Mouse (Mus musculus) lung, embryonic 15.5 days (tissue): Measurements from ENCODE around the gene Stx8. TPM values are rescaled to one million over a fixed set of nuclear protein-coding genes. Genes with fewer than 3 reads are reported as not detected.

ENCODE experiments used
- ATAC-seq: fragments of 200-750 bp; cut with Nextera tagmentation; 2 replicates; pipeline ENCODE4 v1.8.0; 2017; ENCODE audit warnings: moderate number of reproducible peaks, borderline replicate concordance; ENCODE audit not compliant: low FRiP score, low TSS enrichment; ENCODE audit errors: extremely low read depth
- H3K27ac ChIP-seq: fragments of 300-500 bp; sonication (generic); 2 replicates; pipeline ENCODE4 v1.5.1; 2015; ENCODE audit warnings: moderate library complexity, mild to moderate bottlenecking, inconsistent platforms
- H3K27me3 ChIP-seq: fragments of 300-500 bp; sonication (generic); 2 replicates; pipeline ENCODE4 v1.6.1; 2015; ENCODE audit warnings: inconsistent platforms
- H3K36me3 ChIP-seq: fragments of 300-500 bp; sonication (generic); 2 replicates; pipeline ENCODE4 v1.6.1; 2015; ENCODE audit warnings: inconsistent platforms
- H3K4me1 ChIP-seq: fragments of 300-500 bp; sonication (generic); 2 replicates; pipeline ENCODE4 v1.6.1; 2015; ENCODE audit warnings: inconsistent platforms
- H3K4me2 ChIP-seq: fragments of 300-500 bp; sonication (generic); 2 replicates; pipeline ENCODE4 v1.6.1; 2015; ENCODE audit warnings: inconsistent platforms, mild to moderate bottlenecking, moderate library complexity
- H3K4me3 ChIP-seq: fragments of 300-500 bp; sonication (generic); 2 replicates; pipeline ENCODE4 v1.5.1; 2015; ENCODE audit warnings: mild to moderate bottlenecking, inconsistent platforms
- H3K9ac ChIP-seq: fragments of 300-500 bp; sonication (generic); 2 replicates; pipeline ENCODE4 v1.6.1; 2015; ENCODE audit warnings: inconsistent platforms
- H3K9me3 ChIP-seq: fragments of 300-500 bp; sonication (generic); 2 replicates; pipeline ENCODE4 v1.6.1; 2016; ENCODE audit warnings: inconsistent platforms
- WGBS: fragments of 180-500 bp; shearing (Covaris S2); methylation state at CpG from one replicate; pipeline ENCODE4 v1.1.7; 2015; 5-methylcytosine and 5-hydroxymethylcytosine counted together
- polyA plus RNA-seq: library from polyadenylated mRNA; unstranded; fragments of >200 nt; fragmentation: Nextera tagmentation; extraction: Ambion mirVana; gene quantifications from 2 replicates; pipeline ENCODE4 v1.2.1, GENCODE M21; 2015

The Stx8 gene
- polyA plus RNA-seq, 1 experiment from 2014 or later = 52.1 TPM

GRCm38 (mm10) chr11:68209506-68209905 lies 243.5 kb downstream of the Stx8 start:
- no peak overlapping the region for H3K4me3 ChIP-seq
- H3K4me2 ChIP-seq = no peak overlapping the region
- peaks cover 64% of the 10 kb centered on the region for H3K4me1 ChIP-seq
- no peaks in the 10 kb centered on the region for H3K27me3 ChIP-seq
- no peak for ATAC-seq
- H3K9me3 ChIP-seq = no peaks in the 10 kb centered on the region
- no peaks in the 10 kb centered on the region for H3K36me3 ChIP-seq
- no peak overlapping the region for H3K9ac ChIP-seq
- 75% methylated on average over 4 of the region's 4 CpGs for WGBS
- H3K27ac ChIP-seq = peak overlapping the region; percentile 23; the same call in 1 of the 2 replicates

DNA sequence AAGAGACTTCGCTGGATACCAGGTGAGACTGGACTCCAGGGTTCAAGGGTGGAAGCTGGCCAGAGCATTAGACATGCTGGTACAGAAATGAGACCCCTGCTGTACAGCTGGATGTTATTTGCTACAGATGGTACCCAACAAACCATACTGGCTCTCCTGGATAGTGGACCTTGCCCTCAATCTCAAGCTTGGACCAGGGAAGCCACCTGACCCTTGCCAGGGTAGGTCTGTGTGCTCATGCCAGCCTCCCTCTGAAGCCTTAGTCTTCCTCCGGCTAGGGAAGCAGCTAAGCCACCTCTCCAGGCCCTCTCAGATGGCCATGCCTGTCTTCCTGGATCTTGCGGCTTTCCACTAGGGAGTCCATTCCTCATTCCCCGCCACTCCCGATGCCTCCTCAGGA lies 244.7 kb downstream of the Stx8 start:
- no peaks in the 10 kb centered on the region for H3K27me3 ChIP-seq
- no peak for ATAC-seq
- no peaks in the 10 kb centered on the region for H3K9me3 ChIP-seq
- no peak overlapping the region for H3K27ac ChIP-seq
- 89% methylated on average over 5 of the region's 5 CpGs for WGBS
- no peaks in the 10 kb centered on the region for H3K36me3 ChIP-seq
- no peak overlapping the region for H3K4me3 ChIP-seq
- peaks cover 64% of the 10 kb centered on the region for H3K4me1 ChIP-seq
- H3K9ac ChIP-seq = no peak overlapping the region
- H3K4me2 ChIP-seq = no peak overlapping the region

- ATAC-seq = peak; percentile 24; the same call in 1 of the 2 replicates
These were observed 246.1 kb downstream of the Stx8 start for GRCm38 (mm10) chr11:68211924-68212578.

GRCm38 (mm10) chr11:68213896-68214295 lies 247.9 kb downstream of the Stx8 start:
- H3K27me3 ChIP-seq = no peaks in the 10 kb centered on the region
- ATAC-seq = no peak
- H3K36me3 ChIP-seq = no peaks in the 10 kb centered on the region
- H3K4me2 ChIP-seq = no peak overlapping the region
- H3K9me3 ChIP-seq = no peaks in the 10 kb centered on the region
- no peak overlapping the region for H3K4me3 ChIP-seq
- H3K4me1 ChIP-seq = peaks cover 57% of the 10 kb centered on the region
- H3K27ac ChIP-seq = no peak overlapping the region
- 52% methylated on average over 3 of the region's 3 CpGs for WGBS
- no peak overlapping the region for H3K9ac ChIP-seq

More at GRCm38 (mm10) chr11:68211924-68212578, 246.1 kb downstream of the Stx8 start:
- no peaks in the 10 kb centered on the region for H3K27me3 ChIP-seq
- H3K36me3 ChIP-seq = no peaks in the 10 kb centered on the region
- H3K4me2 ChIP-seq = no peak overlapping the region
- 33% methylated on average over 8 of the region's 8 CpGs for WGBS
- H3K9me3 ChIP-seq = no peaks in the 10 kb centered on the region
- no peak overlapping the region for H3K4me3 ChIP-seq
- H3K27ac ChIP-seq = peak overlapping the region; percentile 65
- peaks cover 70% of the 10 kb centered on the region for H3K4me1 ChIP-seq
- H3K9ac ChIP-seq = no peak overlapping the region

DNA sequence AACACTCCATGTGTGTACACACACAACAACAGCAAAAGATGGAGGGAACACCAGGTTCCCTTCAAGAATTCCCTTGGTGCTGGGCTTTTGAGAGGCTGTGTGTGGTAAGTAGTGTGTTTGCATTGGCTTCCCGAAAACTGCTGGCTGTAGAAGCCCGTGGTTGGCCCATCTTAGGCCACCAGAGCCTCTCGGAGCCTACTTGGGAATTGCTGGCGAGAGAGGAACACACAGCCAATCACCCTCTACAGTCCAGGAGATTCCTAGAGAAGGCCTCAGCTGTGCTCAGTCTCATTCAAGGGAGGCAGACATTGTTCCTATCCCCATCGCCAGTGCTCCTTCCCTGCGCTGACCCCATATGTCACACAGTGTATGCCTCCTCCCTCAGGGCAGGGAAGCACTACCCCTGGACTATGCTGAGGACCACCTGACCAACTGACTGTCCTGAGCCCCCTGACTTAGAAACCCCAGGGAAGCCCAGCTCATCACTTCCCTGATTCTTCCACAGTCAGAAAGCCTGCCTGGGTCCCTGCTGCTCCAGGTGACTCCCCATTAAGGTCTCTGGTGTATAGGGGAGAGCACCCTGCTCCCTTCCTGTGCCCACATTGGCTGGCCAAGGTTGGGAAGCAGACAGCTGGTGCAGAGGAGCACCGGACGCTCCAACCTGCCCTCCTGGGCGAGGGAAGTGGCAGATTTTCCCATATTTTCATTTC lies 248.7 kb downstream of the Stx8 start:
- ATAC-seq = no peak
- no peaks in the 10 kb centered on the region for H3K9me3 ChIP-seq
- 62% methylated on average over 9 of the region's 9 CpGs for whole genome bisulfite sequencing

GRCm38 (mm10) chr11:68215206-68215912 lies 249.4 kb downstream of the Stx8 start:
- H3K9me3 ChIP-seq = no peaks in the 10 kb centered on the region
- no peak for ATAC-seq
- H3K27me3 ChIP-seq = no peaks in the 10 kb centered on the region
- WGBS = 23% methylated on average over 6 of the region's 6 CpGs
- no peak overlapping the region for H3K9ac ChIP-seq
- peaks cover 49% of the 10 kb centered on the region for H3K4me1 ChIP-seq
- no peak overlapping the region for H3K4me2 ChIP-seq
- no peak overlapping the region for H3K4me3 ChIP-seq
- no peaks in the 10 kb centered on the region for H3K36me3 ChIP-seq
- peak overlapping the region; percentile 39; the same call in 1 of the 2 replicates for H3K27ac ChIP-seq

More for the DNA sequence above, 248.7 kb downstream of the Stx8 start:
- H3K4me3 ChIP-seq = no peak overlapping the region
- H3K9ac ChIP-seq = no peak overlapping the region
- no peak overlapping the region for H3K4me2 ChIP-seq
- H3K27me3 ChIP-seq = no peaks in the 10 kb centered on the region
- H3K36me3 ChIP-seq = no peaks in the 10 kb centered on the region
- peaks cover 52% of the 10 kb centered on the region for H3K4me1 ChIP-seq
- peak overlapping the region; percentile 7; the same call in 1 of the 2 replicates for H3K27ac ChIP-seq

GRCm38 (mm10) chr11:68216041-68216440 lies 250.0 kb downstream of the Stx8 start:
- no peak overlapping the region for H3K4me3 ChIP-seq
- WGBS = 49% methylated on average over 11 of the region's 11 CpGs
- H3K36me3 ChIP-seq = no peaks in the 10 kb centered on the region
- H3K9ac ChIP-seq = no peak overlapping the region
- H3K27ac ChIP-seq = peak overlapping the region; percentile 39
- no peak overlapping the region for H3K4me2 ChIP-seq
- peaks cover 48% of the 10 kb centered on the region for H3K4me1 ChIP-seq
- no peaks in the 10 kb centered on the region for H3K27me3 ChIP-seq
- H3K9me3 ChIP-seq = no peaks in the 10 kb centered on the region
- no peak for ATAC-seq

DNA sequence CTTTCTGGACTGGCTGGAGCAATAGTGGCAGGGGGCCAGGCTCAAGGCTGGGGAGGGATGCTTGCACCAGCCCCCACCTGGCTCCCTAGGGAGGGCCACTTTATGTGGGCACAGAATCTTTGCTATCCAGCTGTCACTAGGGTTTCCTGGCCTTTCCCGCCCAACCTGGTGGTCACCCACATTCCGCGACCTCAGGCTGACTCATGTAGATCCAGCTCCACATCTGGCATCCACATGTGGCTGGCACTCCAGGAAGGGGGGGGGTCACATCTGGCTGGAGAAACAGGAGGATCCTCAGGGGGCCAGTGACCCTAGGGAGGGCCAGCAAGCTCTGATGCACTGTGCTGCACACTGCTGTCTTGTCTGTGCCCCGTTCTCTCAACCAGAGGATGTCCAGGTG lies 254.7 kb downstream of the Stx8 start:
- no peak overlapping the region for H3K4me3 ChIP-seq
- no peaks in the 10 kb centered on the region for H3K27me3 ChIP-seq
- ATAC-seq = no peak
- peaks cover 8% of the 10 kb centered on the region for H3K4me1 ChIP-seq
- 75% methylated on average over 4 of the region's 4 CpGs for WGBS
- no peak overlapping the region for H3K9ac ChIP-seq
- H3K36me3 ChIP-seq = no peaks in the 10 kb centered on the region
- H3K4me2 ChIP-seq = no peak overlapping the region
- H3K9me3 ChIP-seq = no peaks in the 10 kb centered on the region
- no peak overlapping the region for H3K27ac ChIP-seq

DNA sequence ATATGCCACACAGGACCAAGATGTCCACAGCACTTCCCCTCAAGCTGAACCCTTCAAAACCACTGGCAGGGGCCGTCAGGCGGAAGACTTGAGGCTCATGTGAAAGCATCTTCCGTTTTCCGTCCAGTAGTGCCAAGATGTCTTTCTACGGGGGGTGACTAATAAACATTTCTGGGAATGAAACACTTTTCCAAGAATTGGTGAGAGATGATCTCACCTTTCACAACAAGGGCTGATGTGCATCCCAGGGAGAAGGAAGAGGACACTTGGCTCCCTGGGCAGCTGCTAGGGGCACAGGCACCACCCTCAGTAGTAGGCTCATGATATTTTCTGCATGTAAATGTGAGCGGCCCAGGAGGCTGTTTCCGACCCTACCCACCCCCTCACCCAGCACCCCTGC lies 256.2 kb downstream of the Stx8 start:
- H3K4me1 ChIP-seq = peaks cover 7% of the 10 kb centered on the region; the same call in 1 of the 2 replicates
- H3K4me3 ChIP-seq = no peak overlapping the region
- 83% methylated on average over 7 of the region's 7 CpGs for WGBS
- no peak for ATAC-seq
- H3K4me2 ChIP-seq = no peak overlapping the region
- H3K9ac ChIP-seq = no peak overlapping the region
- no peaks in the 10 kb centered on the region for H3K9me3 ChIP-seq
- no peaks in the 10 kb centered on the region for H3K27me3 ChIP-seq
- H3K36me3 ChIP-seq = no peaks in the 10 kb centered on the region
- H3K27ac ChIP-seq = no peak overlapping the region

DNA sequence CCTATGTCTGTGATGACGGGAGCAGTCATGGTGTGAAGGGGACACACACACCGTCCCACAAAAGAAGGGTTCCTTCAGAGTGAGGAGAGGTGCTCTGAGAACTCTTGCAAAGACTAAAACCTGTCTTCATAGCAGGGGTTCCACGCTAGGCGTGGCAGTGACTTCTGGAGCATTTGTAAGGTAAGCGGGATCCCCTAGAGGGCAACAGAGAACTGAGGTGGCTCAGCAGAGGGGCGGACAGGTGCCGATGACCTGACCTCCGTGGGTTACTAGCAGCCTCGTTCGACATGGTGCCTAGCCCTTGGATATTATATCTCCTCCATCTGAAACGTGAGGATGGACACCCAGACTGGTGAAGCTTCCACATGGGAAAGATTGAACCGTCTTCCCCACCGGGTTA lies 257.1 kb downstream of the Stx8 start:
- Histone ChIP-seq H3K27me3 (no peaks in the 10 kb centered on the region), H3K4me3 (no peak overlapping the region), H3K4me1 (peaks cover 7% of the 10 kb centered on the region; the same call in 1 of the 2 replicates), H3K27ac (no peak overlapping the region), H3K4me2 (no peak overlapping the region), H3K9me3 (no peaks in the 10 kb centered on the region), H3K9ac (no peak overlapping the region), H3K36me3 (no peaks in the 10 kb centered on the region)
- WGBS = 49% methylated on average over 13 of the region's 13 CpGs
- no peak for ATAC-seq

GRCm38 (mm10) chr11:68226654-68227057 lies 260.7 kb downstream of the Stx8 start:
- Histone ChIP-seq H3K9me3 (no peaks in the 10 kb centered on the region), H3K4me2 (no peak overlapping the region), H3K27ac (no peak overlapping the region), H3K36me3 (no peaks in the 10 kb centered on the region), H3K9ac (no peak overlapping the region), H3K27me3 (no peaks in the 10 kb centered on the region), H3K4me3 (no peak overlapping the region), H3K4me1 (peaks cover 25% of the 10 kb centered on the region)
- no peak for ATAC-seq
- 71% methylated on average over 5 of the region's 5 CpGs for WGBS

DNA sequence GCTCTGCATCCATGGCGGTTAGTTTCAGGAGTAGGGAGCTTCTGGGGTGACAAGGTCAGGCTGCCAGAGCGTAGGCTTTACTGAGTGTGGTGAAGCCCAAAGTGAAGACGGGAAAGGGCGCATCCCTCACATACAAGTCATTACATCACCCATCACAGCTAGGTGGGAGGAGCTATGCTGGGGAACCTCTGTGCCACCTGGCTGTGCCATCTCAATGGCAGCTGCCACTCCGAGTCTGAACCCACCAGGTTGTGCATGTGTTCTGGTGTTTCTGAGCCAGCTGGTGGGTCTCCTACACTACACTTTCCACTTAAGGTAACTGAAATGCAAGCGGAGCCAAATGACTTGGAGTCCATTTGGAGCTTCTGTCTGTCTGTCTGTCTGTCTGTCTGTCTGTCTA lies 261.8 kb downstream of the Stx8 start:
- no peak overlapping the region for H3K4me3 ChIP-seq
- H3K9ac ChIP-seq = no peak overlapping the region
- H3K4me2 ChIP-seq = no peak overlapping the region
- no peaks in the 10 kb centered on the region for H3K27me3 ChIP-seq
- peaks cover 25% of the 10 kb centered on the region for H3K4me1 ChIP-seq
- WGBS = 87% methylated on average over 6 of the region's 6 CpGs
- ATAC-seq = no peak
- H3K9me3 ChIP-seq = no peaks in the 10 kb centered on the region
- H3K27ac ChIP-seq = no peak overlapping the region
- no peaks in the 10 kb centered on the region for H3K36me3 ChIP-seq
